Mouse (Mus musculus) cerebellum, adult 18-20 months (tissue): Measurements from ENCODE around the gene Parp3.
A peak's percentile ranks its signal among the peaks of the same experiment; 100 is the strongest.

Source experiments
- DNase-seq, 2 experiments: peaks; one replicate each; pipeline ENCODE4 v3.0.0; 2021

Parp3 gene

DNA sequence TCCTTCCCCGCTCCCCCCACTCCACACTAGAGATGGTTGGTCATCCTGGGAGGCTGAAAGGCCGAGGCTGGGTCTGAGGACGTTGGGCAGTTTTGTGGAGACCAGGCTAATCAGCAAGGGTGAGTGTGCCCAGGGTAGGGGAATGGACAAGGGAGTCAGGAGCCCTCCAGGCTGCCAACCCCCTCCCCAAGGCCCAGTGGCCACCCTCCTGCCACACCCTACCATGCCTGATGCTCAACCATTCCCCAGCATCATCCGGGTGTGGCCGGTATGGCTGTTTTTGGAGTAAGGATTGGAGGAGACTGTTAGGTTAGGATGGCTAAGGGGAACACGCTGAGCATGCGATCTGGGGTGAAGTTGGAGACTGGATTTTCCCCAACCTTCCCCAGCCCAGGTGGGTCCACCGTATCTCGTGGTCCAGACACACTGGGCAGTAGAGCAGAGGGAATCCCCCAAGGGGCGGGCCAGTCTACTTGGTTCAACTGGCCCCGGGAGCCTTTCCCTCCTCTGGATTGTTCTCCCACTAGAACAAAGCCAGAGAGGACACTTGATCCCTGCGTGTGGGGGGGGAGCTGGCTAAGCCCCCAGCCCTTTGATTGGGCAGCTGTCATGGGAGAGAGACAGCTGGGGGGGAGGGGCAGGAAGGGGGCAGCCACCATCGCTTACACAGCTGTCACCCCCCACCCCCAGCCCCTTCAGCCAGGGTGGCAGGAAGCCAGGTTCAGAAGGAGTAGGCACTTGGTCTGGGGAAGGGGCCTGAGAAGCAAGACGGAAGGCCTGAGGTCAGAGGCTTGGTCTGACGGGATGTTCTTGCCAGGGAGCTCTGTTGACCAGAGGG is 20.2 kb downstream of the Parp3 start:
- peak in 1 of 2 experiments; percentile 25 for DNase-seq

DNA sequence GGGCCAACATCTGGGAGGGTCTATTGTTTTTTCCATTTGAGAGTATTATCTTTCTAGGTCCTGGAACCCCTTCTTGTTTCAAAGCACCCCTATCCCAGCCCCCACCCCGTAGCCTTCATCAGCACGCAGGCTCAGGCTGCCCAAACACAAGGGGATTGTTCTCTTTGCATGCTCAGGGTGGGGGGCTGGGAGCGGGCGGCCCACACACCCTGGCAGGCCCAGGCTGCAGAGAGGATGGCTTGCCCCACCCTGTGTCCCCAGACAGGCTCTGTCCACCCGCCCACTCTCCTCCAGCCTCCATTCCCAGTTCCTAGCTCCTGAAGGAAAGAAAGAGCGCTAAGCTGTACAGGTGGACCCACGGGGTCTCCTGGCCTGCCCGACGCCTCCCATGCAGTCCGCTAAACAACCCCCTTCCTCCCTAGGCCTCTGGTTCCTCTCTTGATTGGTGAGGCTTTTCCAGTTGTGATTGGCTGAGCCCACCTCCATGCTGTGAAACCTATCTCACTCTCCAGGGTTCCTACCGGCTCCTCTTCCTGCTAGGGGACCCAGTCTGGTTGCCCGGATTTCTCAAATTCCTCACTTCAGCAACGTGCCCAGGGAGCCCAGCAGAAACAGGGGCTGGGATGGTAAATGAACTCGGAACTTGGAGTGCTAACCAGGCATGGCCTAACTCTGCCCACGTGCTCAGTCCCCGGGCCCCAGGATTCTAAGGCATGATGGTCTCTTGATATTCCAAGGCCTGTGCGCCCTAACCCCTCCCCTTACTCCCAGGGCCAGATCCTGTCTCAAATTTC is 21.7 kb downstream of the Parp3 start:
- no peak for DNase-seq

DNA sequence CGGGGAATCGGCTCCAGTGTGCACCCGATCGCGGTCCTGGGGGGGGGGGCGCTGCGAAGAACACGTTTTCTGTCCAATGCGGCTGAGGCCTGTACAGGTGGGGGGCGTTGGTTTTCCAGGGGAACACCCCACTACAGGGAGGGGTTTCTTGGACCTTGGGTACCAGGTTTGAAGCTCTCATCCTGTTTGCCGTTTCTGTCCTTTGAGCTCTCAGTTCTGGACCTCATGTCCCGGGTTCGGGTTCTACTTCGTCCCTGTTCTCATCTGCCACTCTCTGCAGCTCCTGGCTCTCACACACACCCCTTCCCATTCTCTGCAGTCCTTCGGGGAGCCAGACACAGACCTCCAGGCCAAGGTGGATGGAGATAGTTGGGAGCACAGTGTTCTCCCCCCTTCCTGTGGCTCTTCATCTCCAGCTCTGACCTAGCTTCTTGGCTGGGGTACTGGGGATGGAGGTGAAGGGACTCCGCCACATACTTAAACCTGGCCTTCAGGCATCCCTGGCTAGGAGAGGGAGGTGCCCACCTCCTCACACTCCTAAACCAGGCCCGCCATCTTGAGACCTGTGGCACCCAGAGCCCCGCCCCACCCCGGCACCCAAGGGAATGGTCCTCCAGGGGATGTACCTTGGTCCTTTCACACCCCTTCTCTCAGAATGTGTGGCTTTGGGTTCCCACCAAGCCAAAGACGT is 22.5 kb downstream of the Parp3 start:
- peak in 1 of 2 experiments; percentile 55 for DNase-seq

DNA sequence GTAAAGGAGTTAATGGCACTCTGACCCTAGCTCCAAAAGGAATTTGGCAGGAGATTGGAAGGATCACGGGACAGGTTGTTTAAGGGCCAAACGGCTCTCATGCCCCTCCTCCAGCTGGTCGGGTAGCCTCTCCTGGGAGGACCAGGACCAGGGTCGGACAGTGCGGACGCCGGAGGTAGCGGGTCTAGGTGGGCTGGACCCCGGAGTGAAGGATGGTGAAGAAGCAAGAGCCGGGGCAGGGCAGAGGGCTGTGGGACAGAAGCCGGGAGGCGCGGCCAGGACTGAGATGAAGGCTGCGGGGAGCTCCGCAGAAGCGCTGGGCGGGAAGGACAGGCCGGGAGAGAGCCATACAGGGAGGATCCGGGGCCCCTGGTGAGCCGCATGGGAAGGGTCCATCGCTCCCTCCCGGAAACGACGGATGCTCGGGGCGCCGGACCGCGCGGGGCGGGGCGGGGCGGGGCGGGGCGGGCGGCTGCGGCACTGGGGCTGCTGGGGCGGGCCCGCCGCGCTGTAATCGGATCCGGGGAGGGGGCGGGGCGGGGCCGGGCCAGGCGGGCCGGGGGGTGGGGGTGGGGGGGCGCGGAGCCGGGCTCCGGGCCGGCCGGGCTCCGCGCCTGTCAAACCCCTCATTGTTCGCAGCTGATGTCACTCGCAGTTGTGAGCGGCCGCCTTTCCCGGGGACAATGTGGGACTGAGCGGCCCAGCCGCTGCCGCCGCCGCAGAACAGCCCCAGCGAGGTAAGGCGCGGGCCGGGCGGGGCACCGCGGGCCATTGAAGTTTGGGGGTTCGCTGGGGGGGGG is 23.3 kb downstream of the Parp3 start, which contains the start of gene Pcbp4:
Gene Pcbp4 (plus strand): TSS at position 21 of the 800 bp plus-strand sequence.
- peak; percentile 66 to 76 for DNase-seq

DNA sequence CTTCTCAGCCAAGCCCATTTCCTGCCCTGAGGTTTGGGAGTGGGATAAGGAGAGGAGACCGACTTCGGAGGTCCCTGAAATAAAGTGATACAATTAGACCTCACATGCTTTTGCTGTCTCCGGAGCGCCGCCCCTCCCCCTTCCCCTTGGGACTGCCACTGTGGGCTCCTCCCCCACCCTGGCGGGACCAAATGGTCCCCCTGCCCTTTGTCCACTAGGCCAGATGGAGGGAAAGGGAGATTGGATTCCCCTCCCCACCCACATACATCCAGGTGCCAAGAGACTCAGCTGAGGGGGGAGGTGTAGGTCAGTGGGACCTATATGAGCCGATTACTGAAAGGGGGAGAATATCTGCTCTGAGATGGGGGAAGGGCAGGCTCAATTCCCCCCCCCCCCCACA is 23.9 kb downstream of the Parp3 start:
- peak; percentile 82 to 85 for DNase-seq

DNA sequence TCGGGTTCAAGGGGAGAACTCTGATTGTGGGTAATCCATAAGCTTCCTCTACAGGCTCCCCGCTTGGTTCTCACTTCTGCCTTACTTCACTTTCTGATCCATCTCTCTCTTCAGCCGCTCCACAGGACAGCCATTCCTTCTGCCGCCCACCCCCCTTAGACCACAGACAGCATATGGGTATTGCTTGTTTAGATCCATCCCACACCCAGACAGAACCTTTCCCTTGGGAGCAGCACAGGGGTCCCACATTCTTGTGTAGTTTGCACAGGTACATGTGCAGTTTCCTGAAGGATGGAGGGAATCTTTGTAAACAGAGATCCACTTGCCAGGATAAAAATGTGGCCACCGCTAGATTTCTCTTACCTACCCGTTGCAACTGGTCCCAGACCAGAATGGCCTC is 24.4 kb downstream of the Parp3 start:
- no peak for DNase-seq

DNA sequence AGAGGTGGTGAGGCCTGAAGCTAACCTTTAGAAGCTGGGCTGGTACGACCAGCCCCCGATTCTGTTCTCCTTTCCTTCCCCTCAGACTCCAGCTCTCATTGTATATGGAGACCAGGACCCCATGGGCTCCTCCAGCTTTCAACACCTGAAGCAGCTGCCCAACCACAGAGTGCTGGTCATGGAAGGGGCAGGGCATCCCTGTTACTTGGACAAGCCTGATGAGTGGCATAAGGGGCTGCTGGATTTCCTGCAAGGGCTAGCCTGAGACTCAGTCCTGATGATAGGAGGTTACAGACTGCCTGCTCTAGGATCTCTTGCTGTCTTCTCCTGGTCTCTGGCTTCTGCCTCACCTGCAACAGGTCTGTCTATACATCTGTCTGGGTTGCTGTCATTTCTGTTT is 24.9 kb downstream of the Parp3 start:
- DNase-seq, result no peak

DNA sequence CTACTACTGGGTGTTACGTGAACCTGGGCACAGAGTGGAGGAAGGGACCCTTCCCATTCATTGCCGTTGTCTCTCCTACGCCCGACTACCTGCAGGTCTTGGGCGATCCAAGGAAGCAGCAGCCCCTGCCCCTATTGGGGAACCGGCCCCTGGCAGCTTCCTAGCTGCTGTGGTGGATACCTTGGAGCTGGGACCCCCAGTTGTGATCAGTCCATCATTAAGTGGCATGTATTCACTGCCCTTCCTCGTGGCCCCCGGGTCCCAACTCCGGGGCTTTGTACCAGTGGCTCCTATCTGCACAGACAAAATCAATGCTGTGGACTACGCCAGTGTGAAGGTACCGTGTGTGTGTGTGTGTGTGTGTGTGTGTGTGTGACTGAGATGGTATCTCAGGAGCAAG is 25.5 kb downstream of the Parp3 start:
- peak in 1 of 2 experiments; percentile 9 for DNase-seq

DNA sequence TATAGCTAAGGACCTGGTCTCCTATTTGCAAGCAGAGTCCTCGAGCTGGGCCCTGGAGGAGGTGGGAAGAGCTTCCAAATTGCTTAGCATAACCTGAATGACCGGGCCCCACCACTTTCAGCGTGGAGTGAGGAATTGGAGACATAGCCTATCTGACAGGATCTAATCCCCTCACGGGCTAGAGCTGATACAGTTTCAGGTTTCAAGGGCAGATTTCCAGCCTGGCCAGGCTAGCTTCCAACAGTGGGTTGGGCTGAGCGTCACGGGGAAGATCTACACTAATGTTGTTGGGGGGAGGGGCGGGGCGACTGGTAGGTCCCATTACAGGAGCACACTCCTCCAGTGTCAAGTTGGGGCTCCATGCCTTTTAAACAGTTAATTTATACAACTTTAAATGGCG is 26.1 kb downstream of the Parp3 start:
- DNase-seq, result peak; percentile 69 to 72

DNA sequence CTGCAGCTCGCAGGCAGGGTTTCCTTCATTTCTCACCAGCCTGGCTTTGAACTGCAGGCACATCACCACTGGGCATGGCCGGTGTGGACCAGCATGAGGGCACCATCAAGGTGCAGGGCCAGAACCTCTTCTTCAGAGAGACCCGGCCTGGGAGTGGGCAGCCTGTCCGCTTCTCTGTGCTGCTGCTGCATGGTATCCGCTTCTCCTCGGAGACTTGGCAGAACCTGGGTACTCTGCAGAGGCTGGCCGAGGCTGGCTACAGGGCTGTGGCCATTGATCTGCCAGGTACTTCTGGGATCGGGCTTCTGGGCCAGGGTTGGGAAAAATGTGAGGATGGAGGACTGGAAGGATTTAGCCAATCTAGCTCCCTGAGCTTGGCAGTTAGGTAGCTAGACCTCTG is 26.8 kb downstream of the Parp3 start:
- peak in 1 of 2 experiments; percentile 50 for DNase-seq

DNA sequence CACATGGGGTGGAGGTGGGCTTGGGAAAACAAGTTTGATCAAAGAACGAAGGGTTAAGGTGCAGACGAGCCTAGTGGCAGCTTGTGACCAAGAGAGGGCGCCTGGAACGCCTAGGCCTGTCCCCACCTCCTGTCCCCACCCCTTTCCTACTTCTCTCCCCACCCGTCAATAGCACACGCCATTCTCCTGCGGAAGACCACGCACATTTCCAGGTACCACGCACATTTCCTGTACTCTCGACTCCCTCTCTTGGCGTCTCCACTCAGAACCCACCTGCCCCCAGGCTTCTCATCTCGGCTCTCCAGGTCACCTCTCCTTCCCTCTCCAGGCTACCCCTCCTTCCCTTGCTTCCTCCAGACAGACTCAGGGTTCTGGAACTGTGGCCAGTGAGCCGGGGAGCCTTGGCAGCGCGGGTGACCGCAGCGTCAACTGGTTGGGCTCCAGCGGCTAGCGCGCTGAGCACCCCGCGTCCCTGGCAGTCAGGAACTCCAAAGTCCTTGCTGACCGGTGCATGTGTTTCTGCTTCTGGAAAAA is 28.2 kb downstream of the Parp3 start:
- DNase-seq, result peak; percentile 85 to 88

DNA sequence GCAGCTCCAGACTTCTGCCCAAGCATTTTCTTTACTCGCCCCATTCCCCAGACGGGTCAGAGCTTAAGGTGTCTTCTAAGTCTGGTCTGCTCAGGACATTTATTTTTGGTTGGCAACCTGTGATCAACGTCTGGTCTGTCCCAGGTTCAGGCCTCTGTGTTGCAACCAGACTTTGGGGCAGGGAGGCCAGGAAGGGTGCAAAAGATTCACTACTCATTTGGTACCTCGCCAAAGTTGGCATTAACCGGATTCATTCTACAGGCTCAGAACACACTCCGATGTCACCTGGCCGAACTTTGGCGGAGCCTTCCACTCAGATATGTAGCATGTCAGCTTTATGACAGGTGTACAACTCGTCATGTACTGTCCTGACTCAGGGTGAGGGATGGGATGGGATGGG is 28.8 kb downstream of the Parp3 start:
- DNase-seq, result peak in 1 of 2 experiments; percentile 55

DNA sequence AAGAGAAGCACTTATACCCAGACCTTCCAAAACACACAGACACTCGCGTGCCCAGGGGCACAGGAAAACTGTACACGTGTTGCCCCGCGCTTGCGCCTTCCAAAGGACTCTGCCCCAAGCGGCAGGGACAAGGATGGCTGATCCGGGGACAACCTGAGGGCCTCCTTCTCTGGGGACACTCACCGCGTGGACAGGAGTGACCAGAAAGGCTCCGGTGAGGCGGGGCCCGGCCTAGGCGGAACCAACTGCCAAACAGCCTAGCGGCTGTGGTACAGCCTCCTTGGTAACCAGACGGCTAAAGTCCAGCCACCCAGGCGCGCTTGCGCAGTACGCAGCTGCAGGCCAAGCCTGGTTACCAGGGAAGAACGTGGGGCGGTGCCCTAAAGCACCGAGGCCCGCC is 29.4 kb downstream of the Parp3 start, which contains the start of the genes Abhd14b and Abhd14a:
Gene Abhd14b (plus strand): TSS at position 112 of the 400 bp plus-strand sequence.
Gene Abhd14a (minus strand): TSS at position 331 of the 400 bp plus-strand sequence.
- DNase-seq, result peak; percentile 96 to 98

DNA sequence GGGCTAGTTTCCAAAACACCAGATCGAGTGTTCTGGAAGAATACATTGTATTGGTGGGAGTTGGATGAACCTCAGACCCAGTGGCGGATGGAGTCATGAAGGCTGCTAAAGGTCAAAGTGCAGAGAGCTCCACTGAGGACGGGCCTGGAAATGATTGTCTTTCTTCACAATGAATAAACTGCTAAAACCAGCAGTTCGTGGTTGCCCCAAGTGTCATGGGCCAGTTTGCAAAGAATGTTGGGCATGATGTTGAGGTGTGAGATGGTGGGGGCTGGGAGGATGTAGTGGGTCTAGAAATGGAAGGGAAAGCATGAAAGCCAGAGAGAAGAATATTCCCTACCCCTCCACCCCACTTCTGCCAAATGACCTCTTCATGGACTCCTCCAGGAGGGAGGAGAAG is 31.9 kb downstream of the Parp3 start:
- no peak for DNase-seq

DNA sequence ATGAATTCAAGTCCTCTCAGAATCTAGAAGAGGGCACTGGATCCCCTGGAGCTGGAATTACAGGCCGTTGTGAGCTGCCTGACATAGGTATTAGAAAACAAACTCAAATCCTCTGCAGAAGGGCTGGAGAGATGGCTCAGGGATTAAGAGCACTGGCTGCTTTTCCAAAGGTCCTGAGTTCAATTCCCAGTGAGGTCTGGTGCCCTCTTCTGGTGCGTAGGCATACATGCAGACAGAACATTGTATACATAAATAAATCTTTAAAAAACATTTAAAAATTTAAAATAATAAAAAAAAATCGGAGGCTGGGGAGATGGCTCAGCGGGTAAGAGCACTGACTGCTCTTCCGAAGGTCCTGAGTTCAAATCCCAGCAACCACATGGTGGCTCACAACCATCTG is 34.1 kb downstream of the Parp3 start:
- DNase-seq, result no peak

DNA sequence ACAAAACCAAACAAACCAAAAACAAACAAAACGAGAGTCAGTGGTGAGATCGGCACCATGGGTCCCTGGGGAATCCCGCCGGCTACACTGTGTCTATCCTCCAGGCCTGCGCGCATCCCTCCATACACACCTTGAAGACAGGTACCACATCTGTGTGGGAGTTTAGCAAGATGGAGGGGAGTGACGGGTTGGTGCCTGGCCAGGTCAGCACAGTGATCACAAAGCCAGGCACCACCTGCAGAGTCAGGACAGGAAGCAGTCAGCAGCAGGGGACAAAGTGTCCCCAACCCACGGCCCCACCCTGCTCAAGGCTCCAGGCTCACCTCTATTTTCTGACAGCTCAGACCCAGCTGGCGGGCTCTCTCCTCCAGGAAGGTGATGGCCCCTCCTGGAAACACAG is 40.2 kb downstream of the Parp3 start:
- no peak for DNase-seq

DNA sequence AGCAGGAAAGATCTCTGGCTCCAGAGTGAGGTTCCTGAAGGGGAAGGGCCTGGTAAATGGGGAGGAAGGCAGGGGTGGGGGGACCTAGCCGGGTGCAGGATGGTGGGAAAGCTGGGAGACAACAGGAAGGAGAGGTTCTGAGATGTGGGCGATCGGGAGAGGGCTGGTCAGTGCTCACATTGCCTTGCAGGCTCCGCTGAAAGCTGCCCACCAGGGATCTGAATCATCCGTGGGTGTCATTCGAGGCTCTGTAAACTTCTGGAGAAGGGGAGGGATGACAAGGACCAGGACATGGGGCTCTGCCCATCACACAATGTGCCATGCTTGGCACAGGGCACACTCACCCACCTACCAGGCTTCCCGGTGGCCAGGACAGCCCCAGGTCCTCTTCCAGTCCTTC is 43.4 kb downstream of the Parp3 start:
- DNase-seq, result no peak

DNA sequence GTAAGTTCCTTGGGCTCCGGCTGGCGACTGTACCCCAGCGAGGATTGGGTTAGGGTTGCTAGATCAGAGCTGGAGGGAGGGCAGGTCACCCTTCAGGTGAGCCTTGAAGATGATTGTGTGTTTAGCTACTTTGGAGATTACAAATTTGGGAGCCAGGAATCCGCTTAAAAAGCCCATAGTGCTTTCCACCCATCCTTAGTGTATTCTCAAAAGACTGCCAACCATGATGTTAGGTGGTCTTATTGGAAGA is 46.8 kb downstream of the Parp3 start:
- DNase-seq, result no peak

DNA sequence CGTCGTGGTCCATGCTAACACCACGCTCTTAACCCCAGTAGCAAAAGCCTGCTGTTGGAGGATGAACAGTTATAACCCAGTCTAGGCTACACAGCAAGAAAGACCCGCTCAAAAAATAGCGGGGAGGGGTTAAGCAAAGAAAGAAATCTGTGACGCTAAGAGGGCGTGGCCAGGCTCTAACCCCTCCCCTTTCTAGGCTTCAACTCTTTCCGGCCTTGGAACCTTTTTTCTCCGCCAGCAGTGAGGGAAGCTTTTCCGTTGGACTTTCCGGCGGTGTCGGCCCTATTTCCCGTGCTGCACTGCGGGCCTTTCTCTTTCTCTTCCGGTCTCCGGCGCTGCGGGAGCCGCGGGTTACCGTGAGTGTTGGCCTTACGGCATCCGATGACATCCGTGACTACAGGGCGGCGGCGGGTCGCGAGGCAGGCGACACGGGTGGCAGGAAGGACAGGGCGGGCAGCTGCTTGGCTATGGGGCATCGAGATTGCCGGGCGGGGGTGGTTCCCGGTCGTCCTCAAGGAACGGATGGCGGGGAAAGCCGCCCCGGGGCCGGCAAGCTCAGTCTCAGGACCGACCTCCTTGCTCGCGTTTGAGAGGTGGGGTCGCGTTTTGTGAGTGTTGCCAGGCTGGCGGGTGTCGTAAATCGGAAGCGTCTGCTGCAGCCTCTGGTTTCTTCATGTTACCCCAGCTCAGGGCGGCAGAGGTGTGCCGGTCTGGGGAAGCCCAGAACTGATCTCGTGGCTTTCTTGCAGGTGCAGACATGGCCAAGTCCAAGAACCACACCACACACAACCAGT is 47.3 kb downstream of the Parp3 start, which contains the start of gene Rpl29:
Gene Rpl29 (plus strand): TSS at position 234 of the 794 bp plus-strand sequence.
- DNase-seq, result peak; percentile 92 to 95

DNA sequence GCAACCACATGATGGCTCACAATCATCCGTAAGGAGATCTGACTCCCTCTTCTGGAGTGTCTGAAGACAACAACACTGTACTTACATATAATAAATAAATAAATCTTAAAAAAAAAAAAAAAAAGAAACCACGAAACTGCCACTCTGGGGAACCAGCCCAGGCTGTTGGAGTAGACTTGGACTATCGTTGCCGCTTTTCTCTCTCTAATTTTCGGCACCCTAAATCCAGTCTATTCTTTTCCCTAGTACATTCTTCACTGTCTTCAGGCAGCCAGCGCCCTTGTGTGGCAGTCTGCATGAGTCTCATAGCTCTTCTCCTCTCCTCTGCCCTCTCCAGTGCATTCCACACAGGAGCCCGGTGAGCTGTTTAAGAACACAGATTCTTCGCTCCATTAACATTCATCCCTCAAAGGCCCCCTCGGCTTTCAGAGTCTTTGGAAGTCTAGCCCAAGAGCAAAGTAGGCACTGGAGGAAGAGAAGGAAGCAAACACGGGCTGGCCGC is 48.0 kb downstream of the Parp3 start:
- no peak for DNase-seq

DNA sequence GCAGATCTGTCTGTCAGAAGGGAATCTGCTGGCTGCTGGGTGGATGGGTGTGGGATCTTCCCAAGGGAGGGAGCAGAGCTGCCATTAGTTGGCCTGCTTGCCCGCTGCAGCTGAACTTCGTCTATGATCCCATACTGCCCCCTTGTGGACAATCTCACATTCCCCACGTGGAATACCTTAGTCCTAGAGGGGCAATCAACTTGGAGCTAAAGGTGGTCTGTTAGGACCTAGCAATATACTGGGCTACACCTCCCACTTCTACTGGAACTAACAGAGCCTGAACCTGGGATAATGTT is 54.9 kb downstream of the Parp3 start:
- peak; percentile 86 to 88 for DNase-seq
